Mouse (Mus musculus) limb, embryonic 13.5 days (tissue): ENCODE results near the gene Ndufaf2. TPM values are rescaled to one million over a fixed set of nuclear protein-coding genes. Genes with fewer than 3 reads are reported as not detected.

Experiments used
- ATAC-seq: fragments of 200-750 bp; cut with Nextera tagmentation; 2 replicates; pipeline ENCODE4 v1.8.0; 2017; ENCODE audit warnings: low read depth, moderate number of reproducible peaks, moderate TSS enrichment; ENCODE audit not compliant: low FRiP score
- H3K27ac ChIP-seq: fragments of 300-500 bp; sonication (generic); 2 replicates; pipeline ENCODE4 v1.5.1; 2015; ENCODE audit warnings: inconsistent platforms, mild to moderate bottlenecking, moderate library complexity
- H3K27me3 ChIP-seq: fragments of 300-500 bp; sonication (generic); 2 replicates; pipeline ENCODE4 v1.6.1; 2015; ENCODE audit warnings: mild to moderate bottlenecking, inconsistent platforms
- H3K36me3 ChIP-seq: fragments of 300-500 bp; sonication (generic); 2 replicates; pipeline ENCODE4 v1.6.1; 2015; ENCODE audit warnings: inconsistent platforms, mild to moderate bottlenecking, moderate library complexity
- H3K4me1 ChIP-seq: fragments of 300-500 bp; sonication (generic); 2 replicates; pipeline ENCODE4 v1.6.1; 2015; ENCODE audit warnings: inconsistent platforms
- H3K4me2 ChIP-seq: fragments of 300-500 bp; sonication (generic); replicated peaks from 2 replicates; pipeline ENCODE4 v1.6.1; 2015; ENCODE audit warnings: inconsistent platforms, mild to moderate bottlenecking, moderate library complexity
- H3K4me3 ChIP-seq: fragments of 300-500 bp; sonication (generic); 2 replicates; pipeline ENCODE4 v1.5.1; 2015; ENCODE audit warnings: moderate library complexity, mild to moderate bottlenecking, inconsistent platforms
- H3K9ac ChIP-seq: fragments of 300-500 bp; sonication (generic); 2 replicates; pipeline ENCODE4 v1.6.1; 2015; ENCODE audit warnings: mild to moderate bottlenecking, inconsistent platforms
- H3K9me3 ChIP-seq: fragments of 300-500 bp; sonication (generic); 2 replicates; pipeline ENCODE4 v1.6.1; 2016; ENCODE audit warnings: inconsistent platforms
- WGBS: fragments of 180-500 bp; shearing (Covaris S2); methylation state at CpG from one replicate; pipeline ENCODE4 v1.1.7; 2015; 5-methylcytosine and 5-hydroxymethylcytosine counted together
- polyA plus RNA-seq: library from polyadenylated mRNA; unstranded; fragments of >200 nt; fragmentation: Nextera tagmentation; extraction: Ambion mirVana; gene quantifications from 2 replicates; pipeline ENCODE4 v1.2.1, GENCODE M21; 2015

Gene Ndufaf2
- polyA plus RNA-seq, 1 experiment from 2014 or later, result 88.5 TPM

DNA sequence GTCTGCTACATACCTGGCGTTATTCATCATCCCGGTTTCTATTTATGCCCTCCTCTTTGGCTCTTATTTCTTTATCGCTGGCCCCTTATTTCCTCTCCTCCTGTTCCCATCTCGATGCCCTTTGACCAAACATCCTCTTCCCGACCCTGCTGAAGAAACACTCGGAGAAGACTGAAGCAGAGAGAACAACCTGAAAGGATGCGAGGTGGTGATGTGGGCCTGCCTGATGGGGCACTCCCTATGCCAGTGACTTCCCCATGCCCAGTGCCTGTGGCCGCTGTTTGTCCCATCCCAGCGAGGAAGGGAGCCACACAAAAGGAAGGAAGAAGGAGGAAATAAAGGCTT, 204.4 kb downstream of the Ndufaf2 start:
- H3K9me3 ChIP-seq, result no peaks in the 10 kb centered on the region
- no peaks in the 10 kb centered on the region for H3K27me3 ChIP-seq
- no peak overlapping the region for H3K9ac ChIP-seq
- no peak overlapping the region for H3K4me3 ChIP-seq
- 0 out of 2 replicates have a peak overlapping the region, but pooled peaks have one; percentile 4 for H3K4me2 ChIP-seq
- no peak for ATAC-seq
- peaks cover 23% of the 10 kb centered on the region for H3K4me1 ChIP-seq
- peak overlapping the region; percentile 28; the same call in 1 of the 2 replicates for H3K27ac ChIP-seq
- no peaks in the 10 kb centered on the region for H3K36me3 ChIP-seq
- 44% methylated on average over 9 of the region's 9 CpGs for WGBS

Other genes with a start within 250 kb of the Ndufaf2 start
- gene Smim15, start 114.2 kb downstream of the Ndufaf2 start, polyA plus RNA-seq, result 52.9 and 54.3 TPM in 2 replicates
- 21.2 and 22.4 TPM in 2 replicates for gene Ercc8, start 108 bp upstream of the Ndufaf2 start, polyA plus RNA-seq
- gene Elovl7, start 55.8 kb upstream of the Ndufaf2 start, polyA plus RNA-seq, result 1.8 and 2.2 TPM in 2 replicates
- 9.7 and 10.8 TPM in 2 replicates for gene Depdc1b, start 157.7 kb upstream of the Ndufaf2 start, polyA plus RNA-seq